Mouse (Mus musculus): ENCODE measurements around the gene Gna12. TPM values are rescaled to one million over a fixed set of nuclear protein-coding genes. Genes with fewer than 3 reads are reported as not detected.

Gna12 gene
- total and polyA plus RNA-seq, 2 experiments from 2014 or later: 13.9 to 132 TPM

- WGBS: 71% methylated on average over 3 of the region's 3 CpGs
- TF ChIP-seq EP300 (IDR thresholded peaks at IDR 0.05; ENCODE audit: low read depth) (no peak), CTCF (IDR thresholded peaks at IDR 0.05; ENCODE audit: low read depth) (no peak)
These were observed 108.1 kb downstream of the Gna12 start for GRCm38 (mm10) chr5:140722121-140722520.

DNA sequence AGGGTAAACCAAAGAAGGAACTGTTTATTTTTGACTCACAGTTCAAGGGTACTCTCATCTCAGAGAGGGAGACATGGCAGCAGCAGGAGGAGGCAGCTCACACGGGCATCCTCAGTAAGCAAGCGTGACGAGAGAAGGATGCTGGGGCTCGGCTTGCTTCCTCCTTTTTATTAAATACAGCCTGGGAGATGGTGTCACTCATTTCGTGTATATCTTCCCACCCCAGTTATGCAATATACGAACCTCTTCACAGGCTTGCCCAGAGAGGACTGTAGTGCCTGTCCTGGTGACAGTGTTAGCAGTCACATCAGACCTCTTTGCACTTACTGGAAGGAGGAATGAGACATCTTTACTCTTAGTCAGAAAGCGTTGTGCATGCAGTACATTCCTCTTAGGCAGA, 109.5 kb downstream of the Gna12 start:
- TF ChIP-seq CTCF (IDR thresholded peaks at IDR 0.05; ENCODE audit: low read depth): no peak
- TF ChIP-seq EP300 (IDR thresholded peaks at IDR 0.05; ENCODE audit: low read depth): no peak
- no peak overlapping the region for H3K4me3 ChIP-seq (ENCODE audit: low read depth, low read length)
- no peaks in the 10 kb centered on the region for H3K27me3 ChIP-seq (ENCODE audit: control insufficient read depth, insufficient read depth, low read length)
- WGBS: 77% methylated on average over 7 of the region's 7 CpGs
- no peak overlapping the region for H3K4me2 ChIP-seq (ENCODE audit: low read depth, low read length)
- no peak overlapping the region for H3K9ac ChIP-seq (replicated peaks; ENCODE audit: low read depth, low read length)
- no peak for ATAC-seq (ENCODE audit: insufficient read depth, low read depth)
- peaks cover 38% of the 10 kb centered on the region for H3K36me3 ChIP-seq (replicated peaks; ENCODE audit: control insufficient read depth, insufficient read depth, low read length)
- H3K4me1 ChIP-seq (ENCODE audit: control insufficient read depth, insufficient read depth): no peaks in the 10 kb centered on the region
- DNase-seq (ENCODE audit: low spot score): no peak
- no peak overlapping the region for H3K27ac ChIP-seq (ENCODE audit: low read depth)
- no peaks in the 10 kb centered on the region for H3K9me3 ChIP-seq (replicated peaks; ENCODE audit: control insufficient read depth, low read length)

More at GRCm38 (mm10) chr5:140722121-140722520, 108.1 kb downstream of the Gna12 start:
- H3K9ac ChIP-seq (replicated peaks; ENCODE audit: low read depth, low read length): no peak overlapping the region
- H3K4me1 ChIP-seq (ENCODE audit: control insufficient read depth, insufficient read depth): no peaks in the 10 kb centered on the region
- no peak overlapping the region for H3K4me2 ChIP-seq (ENCODE audit: low read depth, low read length)
- H3K4me3 ChIP-seq (ENCODE audit: low read depth, low read length): no peak overlapping the region
- H3K36me3 ChIP-seq (replicated peaks; ENCODE audit: control insufficient read depth, insufficient read depth, low read length): peaks cover 25% of the 10 kb centered on the region
- no peaks in the 10 kb centered on the region for H3K9me3 ChIP-seq (replicated peaks; ENCODE audit: control insufficient read depth, low read length)
- ATAC-seq (ENCODE audit: insufficient read depth, low read depth) (no peak), DNase-seq (ENCODE audit: low spot score) (no peak)
- H3K27me3 ChIP-seq (ENCODE audit: control insufficient read depth, insufficient read depth, low read length): no peaks in the 10 kb centered on the region
- no peak overlapping the region for H3K27ac ChIP-seq (ENCODE audit: low read depth)

DNA sequence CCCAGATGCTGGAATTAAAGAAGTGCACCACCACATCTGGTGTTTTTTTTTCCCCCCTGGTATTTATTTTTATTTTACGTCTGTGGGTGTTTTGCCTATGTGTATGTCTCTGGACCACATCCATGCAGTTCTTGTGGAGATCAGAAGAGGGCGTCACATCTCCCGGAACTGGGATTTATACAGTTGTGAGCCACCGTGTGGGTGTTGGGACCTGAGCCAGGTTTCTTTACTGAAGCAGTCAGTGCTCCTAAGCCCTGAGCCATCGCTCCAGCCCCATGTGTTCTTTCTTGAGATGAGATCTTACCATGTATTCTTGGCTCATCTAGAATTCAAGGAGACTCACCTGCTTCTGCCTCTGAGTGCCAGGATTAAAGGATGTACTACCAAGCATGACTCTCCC, 119.2 kb downstream of the Gna12 start:
- no peaks in the 10 kb centered on the region for H3K9me3 ChIP-seq (replicated peaks; ENCODE audit: control insufficient read depth, low read length)
- H3K4me3 ChIP-seq (ENCODE audit: low read depth, low read length): no peak overlapping the region
- no peak for ATAC-seq (ENCODE audit: insufficient read depth, low read depth)
- H3K9ac ChIP-seq (replicated peaks; ENCODE audit: low read depth, low read length): no peak overlapping the region; the same call in 1 of the 2 replicates
- no peak overlapping the region for H3K4me2 ChIP-seq (ENCODE audit: low read depth, low read length)
- H3K27ac ChIP-seq (ENCODE audit: low read depth): no peak overlapping the region
- no peaks in the 10 kb centered on the region for H3K27me3 ChIP-seq (ENCODE audit: control insufficient read depth, insufficient read depth, low read length)
- peaks cover 75% of the 10 kb centered on the region for H3K36me3 ChIP-seq (replicated peaks; ENCODE audit: control insufficient read depth, insufficient read depth, low read length)
- no peak for DNase-seq (ENCODE audit: low spot score)
- TF ChIP-seq EP300 (IDR thresholded peaks at IDR 0.05; ENCODE audit: low read depth) (no peak), CTCF (IDR thresholded peaks at IDR 0.05; ENCODE audit: low read depth) (no peak)
- 0 out of 2 replicates have a peak, but pooled peaks cover 2% of the 10 kb centered on the region for H3K4me1 ChIP-seq (ENCODE audit: control insufficient read depth, insufficient read depth)
- 78% methylated on average over 5 of the region's 5 CpGs for WGBS

DNA sequence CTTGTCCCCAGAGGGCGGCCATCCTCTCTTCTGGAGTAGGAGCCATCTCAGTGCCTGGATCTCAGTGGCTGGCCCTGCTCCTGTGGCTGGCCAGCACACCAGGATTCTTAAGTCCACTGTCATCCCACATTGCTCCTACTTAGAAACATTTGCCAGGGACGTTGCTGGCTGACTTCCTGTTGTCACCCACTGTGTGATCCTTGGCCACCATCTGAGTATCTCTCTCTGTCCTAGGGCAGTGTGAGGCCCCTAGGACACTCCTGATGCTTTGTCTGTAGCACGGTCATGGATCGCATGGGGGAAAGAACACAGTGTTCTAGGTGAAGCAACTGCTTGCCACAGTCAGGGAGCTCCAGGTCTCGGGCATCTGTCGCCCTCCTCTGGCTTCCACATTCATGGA, 119.9 kb downstream of the Gna12 start:
- Histone ChIP-seq H3K9me3 (replicated peaks; ENCODE audit: control insufficient read depth, low read length) (no peaks in the 10 kb centered on the region), H3K9ac (replicated peaks; ENCODE audit: low read depth, low read length) (no peak overlapping the region), H3K4me2 (ENCODE audit: low read depth, low read length) (no peak overlapping the region), H3K27ac (ENCODE audit: low read depth) (no peak overlapping the region), H3K27me3 (ENCODE audit: control insufficient read depth, insufficient read depth, low read length) (no peaks in the 10 kb centered on the region), H3K4me3 (ENCODE audit: low read depth, low read length) (no peak overlapping the region), H3K36me3 (replicated peaks; ENCODE audit: control insufficient read depth, insufficient read depth, low read length) (peaks cover 68% of the 10 kb centered on the region), H3K4me1 (ENCODE audit: control insufficient read depth, insufficient read depth) (peaks cover 8% of the 10 kb centered on the region; the same call in 1 of the 2 replicates)
- WGBS: 86% methylated on average over 6 of the region's 6 CpGs
- DNase-seq (ENCODE audit: low spot score) (no peak), ATAC-seq (ENCODE audit: insufficient read depth, low read depth) (no peak)
- TF ChIP-seq CTCF (IDR thresholded peaks at IDR 0.05; ENCODE audit: low read depth) (no peak), EP300 (IDR thresholded peaks at IDR 0.05; ENCODE audit: low read depth) (no peak)

Other genes starting within 250 kb of the Gna12 start
- gene Lfng, start 223.1 kb downstream of the Gna12 start, total RNA-seq (2014; rRNA removed; ENCODE audit: low replicate concordance): 8.2 and 22.3 TPM in 2 replicates
- 4.1 and 4.4 TPM in 2 replicates for gene Lfng, start 223.1 kb downstream of the Gna12 start, polyA plus RNA-seq (2015; fragmentation: Nextera tagmentation; extraction: Ambion mirVana)
- 53.2 and 55.2 TPM in 2 replicates for gene Ttyh3, start 181.4 kb downstream of the Gna12 start, total RNA-seq (2014; rRNA removed; ENCODE audit: low replicate concordance)
- gene Ttyh3, start 181.4 kb downstream of the Gna12 start, polyA plus RNA-seq (2015; fragmentation: Nextera tagmentation; extraction: Ambion mirVana): 8.5 and 8.9 TPM in 2 replicates
- gene Iqce, start 128.1 kb downstream of the Gna12 start, total RNA-seq (2014; rRNA removed; ENCODE audit: low replicate concordance): 3.8 and 9.6 TPM in 2 replicates
- 4.8 and 5.1 TPM in 2 replicates for gene Iqce, start 128.1 kb downstream of the Gna12 start, polyA plus RNA-seq (2015; fragmentation: Nextera tagmentation; extraction: Ambion mirVana)
- 19.3 and 25.0 TPM in 2 replicates for gene Brat1, start 125.4 kb downstream of the Gna12 start, total RNA-seq (2014; rRNA removed; ENCODE audit: low replicate concordance)
- gene Brat1, start 125.4 kb downstream of the Gna12 start, polyA plus RNA-seq (2015; fragmentation: Nextera tagmentation; extraction: Ambion mirVana): 9.5 and 10.6 TPM in 2 replicates
- gene Amz1, start 106.3 kb downstream of the Gna12 start, total RNA-seq (2014; rRNA removed; ENCODE audit: low replicate concordance): 0.08 and 0.15 TPM in 2 replicates
- 0.81 and 0.94 TPM in 2 replicates for gene Amz1, start 106.3 kb downstream of the Gna12 start, polyA plus RNA-seq (2015; fragmentation: Nextera tagmentation; extraction: Ambion mirVana)
- gene Card11, start 170.2 kb upstream of the Gna12 start, total RNA-seq (2014; rRNA removed; ENCODE audit: low replicate concordance): 0.08 TPM in 1 of 2 replicates, not detected in the other
- gene Card11, start 170.2 kb upstream of the Gna12 start, polyA plus RNA-seq (2015; fragmentation: Nextera tagmentation; extraction: Ambion mirVana): 0.30 and 0.45 TPM in 2 replicates